Mouse (Mus musculus) G1E (cell line): Measurements from ENCODE around the gene Phf21b.

Experiments used
- CTCF ChIP-seq: IDR thresholded peaks from 2 replicates; pipeline ENCODE4 v1.5.1; 2012; ENCODE audit warnings: low read depth, low read length, inconsistent platforms, mixed read lengths
- GATA1 ChIP-seq: IDR thresholded peaks from 2 replicates; pipeline ENCODE4 v1.6.1; 2012; ENCODE audit warnings: borderline replicate concordance, low read length, inconsistent platforms, mixed read lengths

- no peak for TF ChIP-seq CTCF
- TF ChIP-seq GATA1: no peak
These were observed 100.9 kb downstream of the Phf21b start for GRCm38 (mm10) chr15:84754987-84755386.
